Mouse (Mus musculus) liver, embryonic 14.5 days (tissue): ENCODE measurements around the gene Frmd8. TPM values are rescaled to one million over a fixed set of nuclear protein-coding genes. Genes with fewer than 3 reads are reported as not detected.
A peak's percentile ranks its signal among the peaks of the same experiment; 100 is the strongest.

Experiments
- ATAC-seq: fragments of 200-750 bp; cut with Nextera tagmentation; 2 replicates; pipeline ENCODE4 v1.8.0; 2017; ENCODE audit warnings: moderate number of reproducible peaks, mild to moderate bottlenecking, moderate library complexity; ENCODE audit not compliant: insufficient read depth
- DNase-seq, 3 experiments: peaks; one replicate each; pipeline ENCODE4 v3.0.0-alpha.2; 2012 to 2013; ENCODE audit warnings: low read depth in 3 of 3, low spot score in 3 of 3
- H3K27ac ChIP-seq: fragments of 300-500 bp; sonication (generic); 2 replicates; pipeline ENCODE4 v1.5.1; 2014; ENCODE audit warnings: moderate library complexity, mild to moderate bottlenecking, control low read depth, inconsistent platforms
- H3K27me3 ChIP-seq: fragments of 300-500 bp; sonication (generic); 2 replicates; pipeline ENCODE4 v1.6.1; 2014; ENCODE audit warnings: mild to moderate bottlenecking, low read length, moderate library complexity; ENCODE audit not compliant: control insufficient read depth, insufficient read depth
- H3K36me3 ChIP-seq: fragments of 300-500 bp; sonication (generic); replicated peaks from 2 replicates; pipeline ENCODE4 v1.6.1; 2014; ENCODE audit warnings: low read depth; ENCODE audit not compliant: control insufficient read depth, insufficient read depth
- H3K4me1 ChIP-seq, 2 experiments: fragments of 200-500 bp in 1 of 2; fragments of 300-500 bp in 1 of 2; sonication (generic) in 1 of 2; replicated peaks; 2 replicates each; pipeline ENCODE4 v1.6.1; 2012 to 2014; ENCODE audit warnings: antibody characterized with exemption in 1 of 2, inconsistent platforms in 1 of 2, low read length in 1 of 2; ENCODE audit not compliant: control insufficient read depth in 2 of 2, insufficient read depth in 2 of 2
- H3K4me2 ChIP-seq: fragments of 300-500 bp; sonication (generic); 2 replicates; pipeline ENCODE4 v1.6.1; 2014; ENCODE audit warnings: low read depth, mild to moderate bottlenecking, control low read depth, moderate library complexity
- H3K4me3 ChIP-seq, 2 experiments: fragments of 200-500 bp in 1 of 2; fragments of 300-500 bp in 1 of 2; sonication (generic) in 1 of 2; 2 replicates each; pipeline ENCODE4 v1.5.1; 2012 to 2014; ENCODE audit warnings: low read depth in 2 of 2, low read length in 2 of 2, mild to moderate bottlenecking in 2 of 2, control low read depth in 1 of 2, inconsistent platforms in 1 of 2, moderate library complexity in 1 of 2; ENCODE audit not compliant: insufficient read depth in 1 of 2
- H3K9ac ChIP-seq: fragments of 300-500 bp; sonication (generic); replicated peaks from 2 replicates; pipeline ENCODE4 v1.6.1; 2014; ENCODE audit warnings: mild to moderate bottlenecking, control low read depth, moderate library complexity
- H3K9me3 ChIP-seq: fragments of 300-500 bp; sonication (generic); 2 replicates; pipeline ENCODE4 v1.6.1; 2016; ENCODE audit warnings: low read length, mixed read lengths; ENCODE audit not compliant: control insufficient read depth
- CTCF ChIP-seq: IDR thresholded peaks from 2 replicates; pipeline ENCODE4 v1.5.1; 2016; ENCODE audit warnings: antibody characterized with exemption, low read depth, control low read depth
- EP300 ChIP-seq: IDR thresholded peaks from 2 replicates; pipeline ENCODE4 v1.6.1; 2016; ENCODE audit warnings: antibody characterized with exemption, low read depth
- WGBS: fragments of 180-500 bp; shearing (Covaris S2); extraction: QIAGEN DNeasy Blood & Tissue Kit; methylation state at CpG from one replicate; pipeline ENCODE4 v1.1.7; 2014; ENCODE audit not compliant: insufficient replicate concordance; 5-methylcytosine and 5-hydroxymethylcytosine counted together
- polyA plus RNA-seq, 2 experiments: library from polyadenylated mRNA; depleted of rRNA in 1 of 2; stranded (reverse) in 1 of 2; unstranded in 1 of 2; fragments of >200 nt; fragmentation: Nextera tagmentation in 1 of 2; extraction: Ambion mirVana in 1 of 2; gene quantifications; 2 replicates each; pipeline versions ENCODE4 v1.2.1 to v1.2.3; 2012 to 2014

Gene Frmd8
- polyA plus RNA-seq, 2 experiments: 6.6 to 6.7 TPM

DNA sequence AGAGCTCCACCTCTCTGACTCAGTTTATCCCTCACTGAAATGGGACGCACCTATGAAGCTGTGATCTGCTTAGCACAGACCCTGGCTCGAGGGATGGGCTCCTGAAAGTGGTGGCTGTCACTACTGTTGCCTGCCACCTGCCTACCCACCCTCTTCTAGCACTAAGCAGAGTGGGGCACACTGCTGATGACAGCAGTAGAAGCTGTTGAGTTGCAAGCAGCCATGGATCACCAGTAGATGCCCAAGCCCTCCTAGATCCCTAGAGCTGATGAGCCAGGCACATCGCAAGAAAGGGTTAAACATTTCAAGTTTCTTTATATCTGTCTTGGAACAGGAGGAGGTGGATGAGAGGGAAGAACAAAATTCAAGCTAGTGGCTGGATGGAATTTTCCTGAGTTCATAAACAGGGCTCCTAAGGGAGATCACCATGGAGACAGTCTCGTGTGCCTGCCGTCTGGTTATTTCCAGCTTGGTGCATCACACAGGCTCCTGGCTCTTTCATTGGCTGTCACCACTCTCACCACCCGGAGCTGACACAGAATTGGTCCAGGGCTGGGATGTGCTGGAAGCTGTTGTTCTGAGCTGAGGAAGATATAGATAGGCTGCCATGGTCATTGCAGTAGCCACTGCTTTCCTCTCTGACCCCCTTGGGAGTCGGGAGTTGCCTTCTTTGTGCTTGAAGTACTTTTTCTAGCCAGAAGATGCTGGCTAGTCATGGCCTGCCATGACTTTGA lies 63.1 kb downstream of the Frmd8 start:
- DNase-seq (no peak), ATAC-seq (no peak)
- TF ChIP-seq EP300 (no peak), CTCF (no peak)
- no peaks in the 10 kb centered on the region for H3K9me3 ChIP-seq
- no peaks in the 10 kb centered on the region for H3K36me3 ChIP-seq
- H3K27ac ChIP-seq: no peak overlapping the region
- no peak overlapping the region for H3K9ac ChIP-seq
- 53% methylated on average over 7 of the region's 7 CpGs for WGBS
- H3K4me3 ChIP-seq: no peak overlapping the region
- H3K4me2 ChIP-seq: no peak overlapping the region
- H3K27me3 ChIP-seq: no peaks in the 10 kb centered on the region
- H3K4me1 ChIP-seq: peaks cover 5 to 30% of the 10 kb centered on the region in 2 experiments

DNA sequence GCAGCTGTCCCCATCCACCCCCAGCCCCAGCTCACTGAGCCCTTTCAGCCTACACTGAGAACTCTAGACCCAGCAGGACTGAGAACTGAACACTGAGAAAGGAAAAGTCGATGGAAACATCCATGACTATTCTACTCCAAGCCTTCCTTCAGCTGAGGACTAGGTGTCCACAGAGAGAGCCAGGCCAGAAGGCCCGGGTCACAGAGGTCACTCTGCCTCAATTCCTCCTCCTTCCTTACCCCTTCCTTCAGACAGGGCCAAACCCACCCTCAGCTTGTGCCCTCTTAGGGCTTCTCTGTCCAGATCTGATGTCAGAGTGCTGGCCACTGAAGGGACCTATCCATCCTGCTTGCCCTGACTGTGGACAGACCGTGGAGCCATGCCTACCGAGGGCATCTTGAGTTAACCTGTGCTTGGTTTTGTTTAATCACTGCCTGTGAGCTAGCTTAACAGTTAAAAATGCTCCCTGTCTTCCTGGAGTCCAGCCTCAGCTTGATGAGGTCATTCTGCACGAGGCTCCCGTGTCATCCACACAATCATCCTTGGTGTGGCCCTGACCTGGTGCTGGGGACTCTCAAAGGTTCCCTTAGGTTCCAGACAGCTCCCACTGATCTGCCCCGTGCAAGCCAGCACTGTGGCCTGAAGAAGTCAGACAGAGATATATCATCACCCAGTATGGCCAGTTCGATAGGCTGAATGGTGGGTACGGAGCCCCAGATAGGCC lies 64.1 kb downstream of the Frmd8 start:
- Histone ChIP-seq H3K4me3 (no peak overlapping the region), H3K9ac (no peak overlapping the region), H3K4me1 (peaks cover 14 to 37% of the 10 kb centered on the region in 2 experiments), H3K36me3 (no peaks in the 10 kb centered on the region), H3K4me2 (no peak overlapping the region), H3K27ac (no peak overlapping the region), H3K27me3 (no peaks in the 10 kb centered on the region), H3K9me3 (no peaks in the 10 kb centered on the region)
- 60% methylated on average over 9 of the region's 9 CpGs for WGBS
- no peak for ATAC-seq
- TF ChIP-seq CTCF (no peak), EP300 (no peak)
- no peak for DNase-seq

GRCm38 (mm10) chr19:5810103-5810839 lies 64.8 kb downstream of the Frmd8 start:
- Histone ChIP-seq H3K4me1 (peaks cover 19 to 38% of the 10 kb centered on the region in 2 experiments), H3K4me2 (no peak overlapping the region), H3K9ac (no peak overlapping the region), H3K27ac (no peak overlapping the region), H3K4me3 (no peak overlapping the region), H3K27me3 (no peaks in the 10 kb centered on the region), H3K36me3 (no peaks in the 10 kb centered on the region), H3K9me3 (no peaks in the 10 kb centered on the region)
- 52% methylated on average over 11 of the region's 11 CpGs for WGBS
- TF ChIP-seq CTCF: no peak
- no peak for TF ChIP-seq EP300
- DNase-seq (no peak), ATAC-seq (peak; percentile 22; the same call in 1 of the 2 replicates)

DNA sequence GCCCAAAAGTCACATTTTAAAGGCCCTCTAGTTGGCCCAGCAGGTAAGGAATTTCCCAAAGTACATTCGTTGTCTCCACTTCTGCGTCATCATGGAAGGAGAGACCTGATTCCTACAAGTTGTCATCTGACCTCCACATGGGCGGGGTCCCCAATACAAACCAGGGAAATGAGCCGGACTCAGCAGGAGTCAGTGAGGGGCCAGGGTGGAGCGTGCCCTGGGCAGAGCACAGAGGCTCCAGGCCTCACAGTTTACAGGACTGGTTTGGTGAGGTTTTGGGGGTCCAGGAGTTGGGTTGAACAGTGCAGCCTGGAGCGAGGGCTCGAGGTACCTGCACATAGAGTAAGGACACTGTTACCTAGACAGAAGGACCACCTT lies 65.4 kb downstream of the Frmd8 start:
- WGBS: 71% methylated on average over 7 of the region's 7 CpGs
- Histone ChIP-seq H3K4me1 (peaks cover 25 to 42% of the 10 kb centered on the region in 2 experiments), H3K9me3 (no peaks in the 10 kb centered on the region), H3K27me3 (no peaks in the 10 kb centered on the region), H3K4me2 (no peak overlapping the region), H3K27ac (no peak overlapping the region), H3K9ac (no peak overlapping the region), H3K4me3 (no peak overlapping the region), H3K36me3 (no peaks in the 10 kb centered on the region)
- no peak for DNase-seq
- ATAC-seq: no peak
- TF ChIP-seq EP300 (no peak), CTCF (no peak)
